Mouse (Mus musculus): Measurements from ENCODE around the gene Slc26a11.

GRCm38 (mm10) chr11:119391386-119392000 is 36.1 kb downstream of the Slc26a11 start:
- TF ChIP-seq GATA1 (IDR thresholded peaks at IDR 0.05; ENCODE audit: low read length): no peak
- TF ChIP-seq TAL1 (IDR thresholded peaks at IDR 0.05; ENCODE audit: low read length): no peak

All from erythroblast, embryonic 14.5 days (primary cell).